Mouse (Mus musculus): Measurements from ENCODE around the gene Fam53b. TPM values are rescaled to one million over a fixed set of nuclear protein-coding genes. Genes with fewer than 3 reads are reported as not detected.

Gene Fam53b
- polyA plus RNA-seq, 1 experiment = 20.6 TPM

- 95% methylated on average over 12 of the region's 12 CpGs for WGBS
- no peak for DNase-seq (ENCODE audit: low read depth, low spot score)
These were observed 91.0 kb downstream of the Fam53b start for GRCm38 (mm10) chr7:132722401-132723370.

GRCm38 (mm10) chr7:132720562-132720961 is 93.1 kb downstream of the Fam53b start:
- WGBS = 93% methylated on average over 8 of the region's 8 CpGs
- no peak for DNase-seq (ENCODE audit: low read depth, low spot score)

GRCm38 (mm10) chr7:132719570-132719969 is 94.1 kb downstream of the Fam53b start:
- DNase-seq (ENCODE audit: low read depth, low spot score) = no peak
- WGBS = 87% methylated on average over 4 of the region's 4 CpGs

GRCm38 (mm10) chr7:132715259-132715658 is 98.4 kb downstream of the Fam53b start:
- no peak for DNase-seq (ENCODE audit: low read depth, low spot score)
- WGBS = 97% methylated on average over 4 of the region's 4 CpGs

- WGBS = 58% methylated on average over 6 of the region's 6 CpGs
- no peak for DNase-seq (ENCODE audit: low read depth, low spot score)
These were observed 99.3 kb downstream of the Fam53b start for GRCm38 (mm10) chr7:132714236-132714923.

DNA sequence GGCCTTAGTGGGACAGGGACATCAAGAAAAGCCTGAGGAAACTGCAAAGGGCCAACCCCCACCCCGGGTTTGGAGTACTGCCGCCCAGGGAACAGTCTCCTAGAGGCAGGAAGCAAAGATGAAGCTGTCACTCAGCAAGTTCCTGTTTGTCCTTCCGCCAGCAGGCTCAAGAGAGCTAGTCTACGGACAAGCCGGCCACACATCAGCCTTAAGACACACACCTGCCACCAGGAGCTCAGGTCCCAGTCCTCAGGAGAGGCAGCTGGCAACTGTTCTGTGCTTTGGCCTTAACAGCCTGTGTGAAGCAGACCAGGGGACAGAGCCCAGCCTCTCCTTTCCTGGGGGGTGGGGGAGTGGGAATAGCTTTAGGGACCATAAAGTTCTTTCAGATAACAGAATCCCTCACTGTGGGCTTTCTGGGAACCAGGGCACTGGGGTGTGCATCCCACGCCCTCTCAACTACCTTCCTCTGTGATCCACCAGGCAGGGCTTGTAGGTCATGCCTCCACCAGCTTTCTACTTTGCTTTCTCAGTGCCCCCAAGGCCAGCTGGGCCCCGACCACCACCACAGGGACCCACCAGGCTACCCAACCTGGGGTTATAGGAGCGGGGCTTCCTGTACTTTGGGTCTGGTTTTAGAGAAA is 100.1 kb downstream of the Fam53b start:
- no peak for DNase-seq (ENCODE audit: low read depth, low spot score)
- 53% methylated on average over 8 of the region's 8 CpGs for WGBS

DNA sequence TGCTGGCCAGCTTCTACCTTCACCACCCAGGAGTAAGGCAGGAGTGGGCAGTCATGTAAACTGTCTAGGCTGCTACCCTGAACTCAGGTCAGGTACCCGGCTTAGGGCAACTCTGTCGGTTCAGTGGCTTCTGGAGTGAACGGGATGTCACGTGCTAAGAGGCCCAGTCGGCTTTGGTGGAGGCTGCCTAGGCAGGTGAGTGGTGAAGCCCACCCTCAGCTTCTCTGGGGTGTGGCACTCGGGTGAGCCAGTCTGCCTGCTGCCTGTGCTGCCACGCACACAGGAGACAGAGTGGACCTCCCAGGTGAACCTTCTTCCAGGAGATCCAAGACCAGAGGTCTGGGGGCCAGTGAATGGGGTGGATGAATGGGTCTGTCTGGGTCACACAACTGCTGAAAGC is 100.7 kb downstream of the Fam53b start:
- WGBS = 85% methylated on average over 7 of the region's 7 CpGs
- DNase-seq (ENCODE audit: low read depth, low spot score) = no peak

DNA sequence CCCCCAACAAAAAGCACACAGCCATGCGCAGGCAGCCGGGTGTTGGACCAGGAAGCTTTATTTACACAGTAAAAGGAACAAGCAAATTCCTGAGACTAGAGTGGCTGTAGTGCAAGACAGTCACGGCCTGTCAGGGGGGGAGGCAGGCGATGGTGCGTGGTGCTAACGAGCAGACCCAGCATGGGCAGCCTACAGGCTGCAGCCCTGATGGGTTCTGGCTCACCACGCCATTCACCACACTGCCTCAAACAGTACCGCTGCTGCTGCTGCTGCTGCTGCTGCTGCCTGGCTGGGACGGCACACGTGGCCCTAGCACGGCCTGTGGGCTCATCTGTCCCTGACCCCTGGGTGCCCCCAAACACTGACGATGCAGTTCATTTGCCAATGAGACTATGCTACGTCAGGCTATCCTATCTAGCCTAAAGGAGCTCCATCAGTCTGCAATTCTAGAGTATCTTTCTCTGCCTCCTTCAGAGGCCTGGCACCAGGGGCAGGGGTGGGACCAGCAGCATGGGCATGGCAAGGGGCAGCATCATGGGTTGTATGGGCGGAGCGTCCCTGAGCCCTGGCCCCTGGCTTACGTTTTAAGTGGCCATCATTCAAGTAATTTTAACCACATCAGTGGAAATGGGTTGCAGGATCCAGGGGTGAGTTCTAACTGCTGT is 101.5 kb downstream of the Fam53b start:
- no peak for DNase-seq (ENCODE audit: low read depth, low spot score)
- 60% methylated on average over 16 of the region's 16 CpGs for whole genome bisulfite sequencing

DNA sequence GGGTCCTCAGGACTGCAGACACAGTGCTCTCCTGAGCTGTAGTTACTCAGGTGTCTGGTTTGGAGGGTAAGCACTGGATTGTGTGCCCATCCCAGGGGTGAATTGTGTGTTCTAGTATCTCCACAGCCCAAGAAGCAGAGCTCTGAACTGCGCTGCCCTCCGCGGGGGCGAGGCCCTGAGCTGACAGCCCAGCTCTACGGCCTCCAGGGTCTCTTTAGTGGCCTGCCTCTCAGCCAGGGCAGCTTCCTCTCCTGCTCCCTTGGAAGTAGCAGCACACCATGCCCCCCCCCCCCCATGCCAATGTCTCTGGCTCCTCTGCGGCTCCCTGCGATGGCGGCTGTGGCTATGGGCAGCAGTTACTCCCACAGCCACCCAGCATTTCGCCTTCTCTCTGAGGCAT is 102.1 kb downstream of the Fam53b start:
- DNase-seq (ENCODE audit: low read depth, low spot score) = no peak
- WGBS = 87% methylated on average over 9 of the region's 9 CpGs

GRCm38 (mm10) chr7:132705130-132705529 is 108.6 kb downstream of the Fam53b start:
- 86% methylated on average over 7 of the region's 7 CpGs for WGBS
- no peak for DNase-seq (ENCODE audit: low read depth, low spot score)

DNA sequence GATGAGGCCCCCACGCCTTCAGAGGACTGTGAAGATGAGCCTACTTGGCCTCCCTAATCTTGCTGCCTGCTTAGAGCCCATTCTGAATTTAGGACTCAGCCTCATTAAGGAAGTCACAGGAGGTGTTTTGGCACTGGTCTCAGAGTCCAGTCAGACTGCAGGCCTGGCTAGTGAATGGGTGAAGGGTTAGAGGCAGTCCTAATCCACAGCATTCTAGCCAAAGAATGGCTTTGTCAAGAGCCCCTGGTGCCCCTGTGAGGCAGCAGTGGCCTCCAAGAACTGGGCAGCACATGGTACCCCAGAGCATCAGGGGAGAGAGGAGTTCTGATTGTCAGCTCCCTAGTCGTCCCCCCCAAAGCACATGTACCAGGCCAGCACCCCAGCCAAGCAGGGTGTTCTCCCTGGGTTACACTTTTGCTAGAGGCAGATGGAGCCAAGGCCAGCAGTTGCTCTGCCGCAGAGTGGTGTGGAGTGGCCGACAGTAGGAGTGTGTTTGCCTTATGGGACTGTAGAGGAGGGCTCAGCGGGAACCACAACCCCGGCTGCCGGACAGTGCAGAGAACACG is 109.3 kb downstream of the Fam53b start:
- DNase-seq (ENCODE audit: low read depth, low spot score) = no peak
- WGBS = 87% methylated on average over 8 of the region's 8 CpGs

DNA sequence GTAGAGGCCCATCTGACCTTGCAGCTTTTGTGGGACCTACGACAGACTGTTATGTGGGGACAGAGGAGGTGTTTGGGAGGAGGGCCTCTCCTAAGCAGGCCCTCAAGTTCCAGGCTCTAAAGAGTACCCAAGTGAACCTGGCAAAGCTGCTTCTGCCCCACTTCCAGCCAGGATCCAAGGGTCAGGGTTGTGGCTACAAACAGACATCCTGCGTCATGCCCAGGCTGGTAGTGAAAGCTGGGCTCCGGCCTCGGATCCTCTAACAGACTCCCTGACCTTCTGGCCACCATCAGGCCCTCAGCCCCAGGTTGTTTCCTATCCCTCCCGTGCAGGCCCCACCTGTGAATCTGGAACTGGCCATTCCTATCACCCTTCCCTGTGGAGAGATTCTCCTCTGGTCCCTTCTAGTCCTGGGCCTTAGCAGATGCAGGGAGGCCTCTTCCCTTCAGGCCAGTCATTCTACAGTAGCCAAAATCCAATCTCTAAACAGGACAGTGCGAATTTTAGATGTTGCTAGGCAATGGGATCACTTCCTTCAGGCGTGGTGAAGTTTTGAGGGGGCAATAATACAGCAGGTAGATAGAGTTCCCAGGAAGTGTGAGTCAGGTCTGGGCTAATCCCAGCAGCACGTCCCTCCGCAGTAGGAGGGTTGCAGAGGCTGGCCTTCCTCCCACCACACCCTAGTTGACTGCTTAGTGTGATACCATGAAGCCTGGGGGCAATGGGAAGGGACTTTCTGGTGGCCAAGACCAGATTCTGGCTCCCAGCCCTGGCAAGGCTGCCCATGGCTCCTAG is 110.0 kb downstream of the Fam53b start:
- DNase-seq (ENCODE audit: low read depth, low spot score) = no peak
- 71% methylated on average over 9 of the region's 9 CpGs for WGBS

DNA sequence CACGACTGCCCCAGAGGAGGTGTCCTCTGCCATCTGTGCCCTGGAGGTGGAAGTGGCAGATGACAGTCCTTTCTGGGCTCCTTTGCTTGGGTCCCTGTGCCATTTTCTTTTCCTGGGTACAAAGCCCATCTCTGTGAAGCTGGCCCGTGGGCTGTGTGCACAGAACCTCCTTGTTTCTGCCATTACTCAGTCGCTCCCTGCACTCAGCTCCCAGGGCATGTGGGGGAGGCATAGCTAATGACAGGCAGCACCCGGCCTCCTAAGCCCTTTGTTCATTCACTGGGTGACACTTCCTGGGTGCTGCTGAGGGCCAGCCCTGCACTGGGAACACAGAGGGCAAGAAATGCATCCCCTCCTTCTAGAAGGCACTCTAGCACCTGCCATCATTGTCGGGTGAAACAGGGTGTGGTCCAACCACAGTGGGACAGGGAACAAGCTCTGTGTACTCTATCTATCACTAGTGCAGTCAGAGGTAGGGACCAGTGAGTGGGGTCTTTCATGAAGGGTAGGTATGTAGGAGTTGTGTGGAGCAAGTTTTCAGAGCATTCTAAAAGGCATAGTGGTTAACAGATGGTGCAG is 111.1 kb downstream of the Fam53b start:
- DNase-seq (ENCODE audit: low read depth, low spot score) = no peak
- WGBS = 52% methylated on average over 5 of the region's 5 CpGs

DNA sequence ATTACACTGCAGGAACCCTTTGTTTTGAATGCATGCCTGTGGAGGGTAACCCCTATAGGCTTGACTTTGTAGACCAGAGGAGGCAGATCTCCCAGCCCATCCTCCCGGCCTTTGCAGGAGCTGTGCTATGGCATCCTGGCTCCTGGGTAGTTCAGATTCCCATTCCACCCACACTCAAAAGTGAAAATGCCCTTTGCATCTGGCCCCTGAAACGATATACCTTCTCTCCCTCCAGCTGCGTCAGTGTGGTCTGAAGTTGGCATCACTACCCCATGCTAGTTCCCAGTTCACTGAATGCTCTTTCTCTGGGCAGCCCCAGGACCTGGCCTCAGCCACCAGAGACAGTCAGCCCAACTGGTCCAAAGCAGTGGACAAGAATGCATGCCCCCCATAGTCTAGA is 111.7 kb downstream of the Fam53b start:
- 93% methylated on average over 3 of the region's 3 CpGs for WGBS
- no peak for DNase-seq (ENCODE audit: low read depth, low spot score)

DNA sequence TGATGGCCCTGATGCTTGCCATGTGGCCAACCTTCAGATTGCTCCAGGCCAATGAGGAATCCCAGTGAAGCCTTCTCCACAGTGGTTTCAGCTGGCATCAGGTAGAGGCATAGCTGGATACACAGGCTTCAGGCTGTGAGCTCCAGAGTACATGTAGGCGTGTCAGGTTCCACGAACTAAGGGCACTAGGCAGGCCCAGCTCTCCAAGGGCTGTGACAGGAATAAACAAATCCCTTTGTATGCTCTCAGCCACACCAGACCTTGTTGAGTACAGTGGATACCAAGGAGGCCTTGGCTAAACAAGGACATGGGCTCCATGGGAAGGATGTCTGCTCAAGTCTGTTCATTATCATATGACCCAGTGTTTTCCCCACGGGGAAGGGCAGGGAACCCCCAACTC is 112.3 kb downstream of the Fam53b start:
- no peak for DNase-seq (ENCODE audit: low read depth, low spot score)

GRCm38 (mm10) chr7:132700107-132700506 is 113.6 kb downstream of the Fam53b start:
- 80% methylated on average over 4 of the region's 4 CpGs for WGBS
- DNase-seq (ENCODE audit: low read depth, low spot score) = no peak

More for the DNA sequence above, 112.3 kb downstream of the Fam53b start:
- WGBS = 58% methylated on average over 3 of the region's 3 CpGs

- DNase-seq (ENCODE audit: low read depth, low spot score) = no peak
These were observed 114.0 kb downstream of the Fam53b start for GRCm38 (mm10) chr7:132699639-132700038.

- no peak for DNase-seq (ENCODE audit: low read depth, low spot score)
- WGBS = 83% methylated on average over 4 of the region's 4 CpGs
These were observed 114.5 kb downstream of the Fam53b start for GRCm38 (mm10) chr7:132699165-132699564.

Data from large intestine, adult 2 months (tissue).